Comparison of ENCODE assay signal across 9 mouse cellular contexts in the genomic region with DNA sequence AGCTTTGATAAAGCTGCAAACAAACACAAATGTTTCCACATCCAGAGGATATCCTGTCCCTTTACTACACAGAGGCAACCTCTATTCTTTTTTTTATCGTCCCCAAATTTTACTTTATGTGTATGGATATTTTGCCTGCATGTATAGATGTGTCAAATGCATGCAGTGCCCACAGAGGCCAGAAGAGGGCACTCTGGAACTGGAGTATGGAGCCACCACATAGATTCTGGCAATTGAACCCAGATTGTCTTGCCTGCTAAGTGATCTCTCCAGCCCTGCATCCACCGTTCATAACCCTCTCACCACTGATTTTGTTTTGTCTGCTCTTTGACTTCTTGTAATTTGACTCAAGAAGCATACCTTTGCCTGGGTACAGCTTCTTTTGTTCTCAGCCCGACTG. TPM values are rescaled to one million over a fixed set of nuclear protein-coding genes. Genes with fewer than 3 reads are reported as not detected.
DNase-seq lines count a peak whose midpoint lies in the region; ATAC-seq and TF ChIP-seq lines count a peak whose summit lies in the region.
"Had no signal": no experiment of that assay in that cellular context is flagged by ENCODE, and none has a peak within 500 bp of the region (broad histone marks: within the 10 kb centered on the region; RNA-seq: fewer than 3 reads in every experiment).

No protein-coding gene starts in this region.

- intact Hi-C loops in heart, postnatal 14 days (cut with DNase I), result loop anchor here (1.0 to 5.0 kb wide), 3 partner anchors 84 to 609 kb away; no protein-coding TSS in a partner anchor

- H3K36me3 ChIP-seq in ES-Bruce4 (ENCODE audit: control insufficient read depth, insufficient read depth, low read length, poor library complexity, severe bottlenecking), result no peaks in the 10 kb centered on the region
- no peaks in the 10 kb centered on the region for H3K36me3 ChIP-seq in embryonic facial prominence, embryonic 14.5 days (ENCODE audit: control insufficient read depth, insufficient read depth, low read length)
- no peaks in the 10 kb centered on the region for H3K36me3 ChIP-seq in lung, embryonic 14.5 days (ENCODE audit: insufficient read depth)
- H3K36me3 ChIP-seq: heart, embryonic 15.5 days had no signal

- H3K4me3 ChIP-seq in ES-Bruce4 (ENCODE audit: low read depth, low read length), result no peak overlapping the region
- H3K4me3 ChIP-seq in bone marrow macrophage, adult 2 months (ENCODE audit: insufficient read depth, low read length), result no peak overlapping the region
- H3K4me3 ChIP-seq in embryonic facial prominence, embryonic 14.5 days (ENCODE audit: low read depth, low read length), result no peak overlapping the region
- no peak overlapping the region for H3K4me3 ChIP-seq in lung, embryonic 14.5 days (ENCODE audit: low read depth, low read length)
- H3K4me3 ChIP-seq: heart, embryonic 15.5 days had no signal

- WGBS in embryonic facial prominence, embryonic 14.5 days, result 9% methylated on average over 3 of the region's 3 CpGs
- WGBS in large intestine, adult 2 months, result 25% methylated on average over 3 of the region's 3 CpGs
- 12% methylated on average over 3 of the region's 3 CpGs for WGBS in lung, embryonic 14.5 days

- H3K9me3 ChIP-seq in ES-Bruce4 (replicated peaks; ENCODE audit: control insufficient read depth, insufficient read depth, low read length, poor library complexity, severe bottlenecking), result no peaks in the 10 kb centered on the region
- H3K9me3 ChIP-seq in embryonic facial prominence, embryonic 14.5 days (ENCODE audit: control insufficient read depth, low read length), result 0 out of 2 replicates have a peak, but pooled peaks cover 5% of the 10 kb centered on the region
- no peaks in the 10 kb centered on the region for H3K9me3 ChIP-seq in lung, embryonic 14.5 days (ENCODE audit: low read depth, low read length)
- H3K9me3 ChIP-seq: heart, embryonic 15.5 days had no signal

- no peaks in the 10 kb centered on the region for H3K4me1 ChIP-seq in ES-Bruce4 (ENCODE audit: control insufficient read depth, insufficient read depth, low read length)
- H3K4me1 ChIP-seq in bone marrow macrophage, adult 2 months (ENCODE audit: control insufficient read depth, insufficient read depth, low read length), result no peaks in the 10 kb centered on the region
- H3K4me1 ChIP-seq in embryonic facial prominence, embryonic 14.5 days (ENCODE audit: control insufficient read depth, insufficient read depth, low read length), result peaks cover 6% of the 10 kb centered on the region; the same call in 1 of the 2 replicates
- H3K4me1 ChIP-seq in lung, embryonic 14.5 days (ENCODE audit: insufficient read depth), result no peaks in the 10 kb centered on the region; the same call in 1 of the 2 replicates

- TF ChIP-seq CTCF in ES-Bruce4 (IDR thresholded peaks at IDR 0.05; ENCODE audit: low read depth, low read length), result peak; percentile 74
- 0 out of 2 replicates have a peak, but pooled peaks have one; percentile 20 for TF ChIP-seq CTCF in bone marrow macrophage, adult 2 months (IDR thresholded peaks at IDR 0.05; ENCODE audit: low read depth, low read length)
- TF ChIP-seq CTCF in lung, embryonic 14.5 days (IDR thresholded peaks at IDR 0.05; ENCODE audit: low read depth), result peak; percentile 95

- H3K4me2 ChIP-seq in embryonic facial prominence, embryonic 14.5 days (ENCODE audit: low read depth, low read length), result no peak overlapping the region
- no peak overlapping the region for H3K4me2 ChIP-seq in lung, embryonic 14.5 days
- H3K4me2 ChIP-seq: heart, embryonic 15.5 days had no signal

- TF ChIP-seq POLR2A in ES-Bruce4 (IDR thresholded peaks at IDR 0.05; ENCODE audit: insufficient read depth, low read length), result no peak
- TF ChIP-seq POLR2A in bone marrow macrophage, adult 2 months (IDR thresholded peaks at IDR 0.05; ENCODE audit: borderline replicate concordance, low read depth, low read length), result no peak

- peak; percentile 85 for DNase-seq in embryonic facial prominence, embryonic 14.5 days (ENCODE audit: low spot score)
- DNase-seq in heart, postnatal 14 days, result peak; percentile 72 to 82
- peak; percentile 27 for DNase-seq in large intestine, adult 2 months (ENCODE audit: low read depth, low spot score)
- DNase-seq in lung, embryonic 14.5 days, result peak; percentile 93
- DNase-seq in ovary, postnatal 36 days (ENCODE audit: low spot score), result peak; percentile 62
- DNase-seq in urinary bladder, postnatal 10 days (ENCODE audit: low spot score), result peak; percentile 45

- peak; percentile 53; the same call in 1 of the 2 replicates for ATAC-seq in embryonic facial prominence, embryonic 14.5 days (ENCODE audit: low read depth)
- 0 out of 2 replicates have a peak, but pooled peaks have one; percentile 22 for ATAC-seq in lung, embryonic 14.5 days (ENCODE audit: insufficient read depth)

- H3K27me3 ChIP-seq in ES-Bruce4 (ENCODE audit: control insufficient read depth, insufficient read depth, low read length, poor library complexity, severe bottlenecking), result no peaks in the 10 kb centered on the region
- H3K27me3 ChIP-seq in embryonic facial prominence, embryonic 14.5 days (replicated peaks; ENCODE audit: control insufficient read depth, insufficient read depth, low read length), result no peaks in the 10 kb centered on the region
- no peaks in the 10 kb centered on the region for H3K27me3 ChIP-seq in lung, embryonic 14.5 days (ENCODE audit: insufficient read depth, low read length)
- H3K27me3 ChIP-seq: heart, embryonic 15.5 days had no signal

- no peak overlapping the region for H3K9ac ChIP-seq in ES-Bruce4 (ENCODE audit: low read depth, poor library complexity, severe bottlenecking)
- no peak overlapping the region for H3K9ac ChIP-seq in embryonic facial prominence, embryonic 14.5 days (ENCODE audit: low read depth, low read length)
- H3K9ac ChIP-seq in lung, embryonic 14.5 days, result no peak overlapping the region
- H3K9ac ChIP-seq: heart, embryonic 15.5 days had no signal

- no peak for TF ChIP-seq EP300 in ES-Bruce4 (IDR thresholded peaks at IDR 0.05; ENCODE audit: insufficient read depth, low read depth, low read length)

- no peak overlapping the region for H3K27ac ChIP-seq in ES-Bruce4 (ENCODE audit: insufficient read depth, low read length)
- no peak overlapping the region for H3K27ac ChIP-seq in bone marrow macrophage, adult 2 months (ENCODE audit: insufficient read depth, low read depth, low read length)
- no peak overlapping the region for H3K27ac ChIP-seq in embryonic facial prominence, embryonic 14.5 days (replicated peaks; ENCODE audit: low read depth, low read length)
- H3K27ac ChIP-seq in lung, embryonic 14.5 days (ENCODE audit: low read depth), result no peak overlapping the region
- H3K27ac ChIP-seq: heart, embryonic 15.5 days had no signal

RNA-seq across cellular contexts. Expression of a gene that starts 33.0 kb away (rescaled TPM):
- 8.7 and 9.2 TPM in 2 replicates for polyA plus RNA-seq in ES-Bruce4 (2011; ENCODE audit: insufficient read depth, insufficient read length, low read depth, missing spikeins)
- polyA plus RNA-seq in bone marrow macrophage, adult 2 months (2012; ENCODE audit: insufficient read depth, insufficient read length, missing spikeins), result 0.46 TPM in 1 of 2 replicates, not detected in the other
- 20.1 and 29.2 TPM in 2 replicates for polyA plus RNA-seq in embryonic facial prominence, embryonic 14.5 days (2014; fragmentation: Nextera tagmentation; extraction: Ambion mirVana)
- 100 to 1,000 TPM; 246 to 292 TPM for total RNA-seq in heart, postnatal 14 days (2021)
- 0.30 and 0.37 TPM in 2 replicates for polyA plus RNA-seq in large intestine, adult 2 months (2012; rRNA removed)
- polyA plus RNA-seq in lung, embryonic 14.5 days (2014; fragmentation: Nextera tagmentation; extraction: Ambion mirVana), result 36.9 and 45.0 TPM in 2 replicates

Comparison
In these comparisons a context has a peak if more than half of its experiments do, and no peak if none do; other contexts are left out.
1. CTCF ChIP-seq: peak in every context shown above with its lines; median percentile 95 in lung, embryonic 14.5 days; 74 in ES-Bruce4; 20 in bone marrow macrophage, adult 2 months.
2. DNase-seq: peak in every context shown above with its lines; median percentile 93 in lung, embryonic 14.5 days; 85 in embryonic facial prominence, embryonic 14.5 days; 77 in heart, postnatal 14 days; 62 in ovary, postnatal 36 days; 45 in urinary bladder, postnatal 10 days; 27 in large intestine, adult 2 months.